In genomic region chr2:167559413-167559812, GRCm38 (mm10) we compare ENCODE assay signal across 10 mouse cellular contexts. TPM values are rescaled to one million over a fixed set of nuclear protein-coding genes. Genes with fewer than 3 reads are reported as not detected.
DNase-seq lines count a peak whose midpoint lies in the region; ATAC-seq and TF ChIP-seq lines count a peak whose summit lies in the region.
"Had no signal": no experiment of that assay in that cellular context is flagged by ENCODE, and none has a peak within 500 bp of the region (broad histone marks: within the 10 kb centered on the region; RNA-seq: fewer than 3 reads in every experiment).

No protein-coding gene starts in this region.

- WGBS in liver, adult 2 months, result 33% methylated on average over 27 of the region's 27 CpGs
- 18% methylated on average over 27 of the region's 27 CpGs for WGBS in forebrain, embryonic 14.5 days
- 4% methylated on average over 27 of the region's 27 CpGs for WGBS in limb, embryonic 13.5 days
- WGBS in neural tube, embryonic 15.5 days, result 15% methylated on average over 27 of the region's 27 CpGs

- H3K9ac ChIP-seq in liver, adult 2 months (ENCODE audit: low read depth, low read length), result peak overlapping the region; percentile 57
- H3K9ac ChIP-seq in forebrain, embryonic 14.5 days (ENCODE audit: low read length), result peak overlapping the region; percentile 37; the same call in 1 of the 2 replicates
- H3K9ac ChIP-seq in limb, embryonic 13.5 days, result peak overlapping the region; percentile 57
- peak overlapping the region; percentile 31; the same call in 1 of the 2 replicates for H3K9ac ChIP-seq in neural tube, embryonic 15.5 days (replicated peaks)

- peak overlapping the region; percentile 36 for H3K4me2 ChIP-seq in forebrain, embryonic 14.5 days (ENCODE audit: low read length)
- H3K4me2 ChIP-seq in limb, embryonic 13.5 days (replicated peaks), result peak overlapping the region; percentile 61
- peak overlapping the region; percentile 51 for H3K4me2 ChIP-seq in neural tube, embryonic 15.5 days

- ATAC-seq in forebrain, embryonic 14.5 days, result 0 out of 2 replicates have a peak, but pooled peaks have one; percentile 10
- ATAC-seq in limb, embryonic 13.5 days (ENCODE audit: low FRiP score, low read depth), result peak; percentile 64
- 0 out of 2 replicates have a peak, but pooled peaks have one; percentile 47 for ATAC-seq in neural tube, embryonic 15.5 days (ENCODE audit: low FRiP score)

- H3K9me3 ChIP-seq in forebrain, embryonic 14.5 days (replicated peaks; ENCODE audit: control insufficient read depth, low read length), result no peaks in the 10 kb centered on the region
- no peaks in the 10 kb centered on the region for H3K9me3 ChIP-seq in limb, embryonic 13.5 days
- H3K9me3 ChIP-seq in neural tube, embryonic 15.5 days (replicated peaks), result no peaks in the 10 kb centered on the region

- no peak overlapping the region for H3K27ac ChIP-seq in liver, adult 2 months (replicated peaks; ENCODE audit: insufficient read depth, low read depth, low read length)
- no peak overlapping the region for H3K27ac ChIP-seq in forebrain, embryonic 14.5 days (ENCODE audit: low read depth, low read length)
- H3K27ac ChIP-seq in limb, embryonic 13.5 days, result peak overlapping the region; percentile 87
- H3K27ac ChIP-seq in neural tube, embryonic 15.5 days (replicated peaks), result no peak overlapping the region

- peaks cover 5% of the 10 kb centered on the region; the same call in 1 of the 2 replicates for H3K4me1 ChIP-seq in liver, adult 2 months (ENCODE audit: control insufficient read depth, insufficient read depth, low read length)
- H3K4me1 ChIP-seq in forebrain, embryonic 14.5 days (ENCODE audit: control insufficient read depth, insufficient read depth, low read length), result peaks cover 3% of the 10 kb centered on the region; the same call in 1 of the 2 replicates
- H3K4me1 ChIP-seq in limb, embryonic 13.5 days, result peaks cover 68% of the 10 kb centered on the region
- H3K4me1 ChIP-seq in neural tube, embryonic 15.5 days, result peaks cover 26% of the 10 kb centered on the region

- no peaks in the 10 kb centered on the region for H3K27me3 ChIP-seq in liver, adult 2 months (ENCODE audit: control insufficient read depth, insufficient read depth, low read length)
- H3K27me3 ChIP-seq in forebrain, embryonic 14.5 days (replicated peaks; ENCODE audit: control insufficient read depth, insufficient read depth, low read length), result no peaks in the 10 kb centered on the region
- H3K27me3 ChIP-seq in limb, embryonic 13.5 days, result no peaks in the 10 kb centered on the region
- peaks cover 10% of the 10 kb centered on the region; the same call in 1 of the 2 replicates for H3K27me3 ChIP-seq in neural tube, embryonic 15.5 days (replicated peaks)

- H3K36me3 ChIP-seq in liver, adult 2 months (ENCODE audit: control insufficient read depth, insufficient read depth, low read length), result no peaks in the 10 kb centered on the region
- H3K36me3 ChIP-seq in forebrain, embryonic 14.5 days (ENCODE audit: control insufficient read depth, insufficient read depth, low read length), result no peaks in the 10 kb centered on the region
- no peaks in the 10 kb centered on the region for H3K36me3 ChIP-seq in limb, embryonic 13.5 days
- H3K36me3 ChIP-seq in neural tube, embryonic 15.5 days, result no peaks in the 10 kb centered on the region

- no peak for DNase-seq in liver, adult 2 months (ENCODE audit: extremely low read depth, low read depth, low spot score)
- DNase-seq in liver, result no peak
- no peak for DNase-seq in forebrain, embryonic 14.5 days (ENCODE audit: low spot score)
- DNase-seq in spleen, postnatal 14 days (ENCODE audit: low spot score in 2 of 2), result no peak
- no peak for DNase-seq in embryo, embryonic 10.5 days (ENCODE audit: low spot score)
- DNase-seq in adrenal gland, adult 2 months, result no peak
- DNase-seq: layer of hippocampus, postnatal 36 days; right cerebral cortex, postnatal 14 days had no signal

- no peak for TF ChIP-seq CTCF in liver, adult 2 months (IDR thresholded peaks at IDR 0.05; ENCODE audit: low read depth, low read length)

- no peak overlapping the region for H3K4me3 ChIP-seq in liver, adult 2 months (ENCODE audit: insufficient read depth, low read depth, low read length)
- no peak overlapping the region for H3K4me3 ChIP-seq in forebrain, embryonic 14.5 days (ENCODE audit: low read depth, low read length)
- peak overlapping the region; percentile 18 for H3K4me3 ChIP-seq in limb, embryonic 13.5 days
- H3K4me3 ChIP-seq in neural tube, embryonic 15.5 days (replicated peaks), result 0 out of 2 replicates have a peak overlapping the region, but pooled peaks have one; percentile 7

- no peaks in the 10 kb centered on the region for H3K79me2 ChIP-seq in liver, adult 2 months (ENCODE audit: control insufficient read depth, insufficient read depth, low read length)

- TF ChIP-seq POLR2A in liver, adult 2 months (IDR thresholded peaks at IDR 0.05; ENCODE audit: extremely low read depth, insufficient read depth, low read length), result no peak

RNA-seq across cellular contexts. Expression of gene Snai1, which starts 21.4 kb away (rescaled TPM):
- total RNA-seq in liver, adult 2 months (2014; rRNA removed), result 0.13 and 0.18 TPM in 2 replicates
- 2.2 and 2.7 TPM in 2 replicates for polyA plus RNA-seq in liver, adult 2 months (2012; rRNA removed)
- polyA plus RNA-seq in forebrain, embryonic 14.5 days (2014; fragmentation: Nextera tagmentation; extraction: Ambion mirVana), result 3.0 and 5.0 TPM in 2 replicates
- 72.6 and 76.0 TPM in 2 replicates for polyA plus RNA-seq in limb, embryonic 13.5 days (2015; fragmentation: Nextera tagmentation; extraction: Ambion mirVana)
- polyA plus RNA-seq in neural tube, embryonic 15.5 days (2015; fragmentation: Nextera tagmentation; extraction: Ambion mirVana), result 6.3 and 8.6 TPM in 2 replicates
- 10 to 100 TPM in 1 of 2 experiments, 1 to 10 TPM in 1; 6.7 to 10.1 TPM for total RNA-seq in adrenal gland, adult 2 months (2021)
- polyA plus RNA-seq in adrenal gland, adult 2 months (2012; rRNA removed), result 45.2 and 45.3 TPM in 2 replicates

Comparison
In these comparisons a context has a peak if more than half of its experiments do, and no peak if none do; other contexts are left out.
1. H3K4me3 ChIP-seq: peak in limb, embryonic 13.5 days (single experiment) and neural tube, embryonic 15.5 days (single experiment); none in liver, adult 2 months (single experiment) and forebrain, embryonic 14.5 days (single experiment).
2. ATAC-seq: peak in every context shown above with its lines; median percentile 64 in limb, embryonic 13.5 days; 47 in neural tube, embryonic 15.5 days; 10 in forebrain, embryonic 14.5 days.
3. Peak in every context shown above with its lines, with median percentiles within 50 percentile points of each other: H3K9ac ChIP-seq and H3K4me2 ChIP-seq.